Mouse (Mus musculus) kidney, postnatal 0 days (tissue): Measurements from ENCODE around the gene 1700030J22Rik. TPM values are rescaled to one million over a fixed set of nuclear protein-coding genes. Genes with fewer than 3 reads are reported as not detected.

Experiments
- ATAC-seq: fragments of 200-750 bp; cut with Nextera tagmentation; replicated peaks from 2 replicates; pipeline ENCODE4 v1.8.0; 2017; ENCODE audit warnings: low read depth, moderate number of reproducible peaks, moderate TSS enrichment, moderate library complexity; ENCODE audit not compliant: low FRiP score
- DNase-seq: peaks from one replicate; pipeline ENCODE4 v3.0.0-alpha.2; 2016; ENCODE audit warnings: low spot score
- H3K27ac ChIP-seq: fragments of 300-500 bp; sonication (generic); 2 replicates; pipeline ENCODE4 v1.5.1; 2014; ENCODE audit warnings: mild to moderate bottlenecking
- H3K27me3 ChIP-seq: fragments of 300-500 bp; sonication (generic); 2 replicates; pipeline ENCODE4 v1.6.1; 2014; ENCODE audit warnings: low read length, mixed read lengths; ENCODE audit not compliant: insufficient read depth
- H3K36me3 ChIP-seq: fragments of 300-500 bp; sonication (generic); 2 replicates; pipeline ENCODE4 v1.6.1; 2014; ENCODE audit warnings: low read length, mixed read lengths; ENCODE audit not compliant: insufficient read depth
- H3K4me1 ChIP-seq: fragments of 300-500 bp; sonication (generic); replicated peaks from 2 replicates; pipeline ENCODE4 v1.6.1; 2014; ENCODE audit warnings: antibody characterized with exemption, low read length, mixed read lengths; ENCODE audit not compliant: insufficient read depth
- H3K4me2 ChIP-seq: fragments of 300-500 bp; sonication (generic); 2 replicates; pipeline ENCODE4 v1.6.1; 2014; ENCODE audit warnings: mild to moderate bottlenecking, low read length, moderate library complexity, mixed read lengths
- H3K4me3 ChIP-seq: fragments of 300-500 bp; sonication (generic); replicated peaks from 2 replicates; pipeline ENCODE4 v1.5.1; 2014; ENCODE audit warnings: low read depth, low read length
- H3K9ac ChIP-seq: fragments of 300-500 bp; sonication (generic); 2 replicates; pipeline ENCODE4 v1.6.1; 2014; ENCODE audit warnings: low read depth, low read length
- H3K9me3 ChIP-seq: fragments of 300-500 bp; sonication (generic); replicated peaks from 2 replicates; pipeline ENCODE4 v1.6.1; 2016; ENCODE audit warnings: low read length, inconsistent platforms, mixed read lengths
- CTCF ChIP-seq: IDR thresholded peaks from 2 replicates; pipeline ENCODE4 v1.5.1; 2016; ENCODE audit warnings: antibody characterized with exemption, low read depth, mild to moderate bottlenecking, moderate library complexity
- WGBS: fragments of 180-500 bp; shearing (Covaris S2); extraction: QIAGEN DNeasy Blood & Tissue Kit; methylation state at CpG from one replicate; pipeline ENCODE4 v1.1.7; 2014; 5-methylcytosine and 5-hydroxymethylcytosine counted together
- polyA plus RNA-seq: library from polyadenylated mRNA; unstranded; fragments of >200 nt; fragmentation: Nextera tagmentation; extraction: Ambion mirVana; gene quantifications from 2 replicates; pipeline ENCODE4 v1.2.1, GENCODE M21; 2015

Gene 1700030J22Rik
- polyA plus RNA-seq, 1 experiment from 2014 or later: 1.4 TPM

DNA sequence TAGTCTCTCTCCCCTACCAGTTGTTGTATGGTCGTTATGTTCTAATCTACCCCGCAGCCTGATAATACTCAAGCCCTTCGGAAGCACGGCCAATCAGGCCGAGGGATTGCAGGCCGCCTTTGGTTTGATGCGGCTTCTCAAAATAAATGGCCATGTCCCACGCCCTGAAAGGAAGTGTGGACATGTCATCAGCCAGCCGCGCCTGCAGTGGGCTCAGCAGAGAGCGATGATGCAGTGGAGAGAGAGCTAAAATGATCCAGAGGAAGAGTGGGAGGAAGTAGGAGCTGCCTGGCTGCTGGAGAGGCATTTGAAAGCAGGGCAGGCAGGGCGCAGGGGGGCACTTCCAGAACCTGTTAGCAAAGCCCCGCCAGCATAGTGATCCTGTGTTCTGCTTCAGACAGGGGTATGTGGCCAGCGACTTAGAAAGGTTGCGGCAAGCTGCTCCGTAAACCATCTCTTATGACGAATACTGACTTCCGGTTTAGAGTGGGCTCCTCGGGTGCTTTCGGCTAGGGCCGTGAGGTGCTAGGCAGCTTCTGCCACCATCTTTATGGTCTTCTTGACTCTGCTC, 32.4 kb downstream of the 1700030J22Rik start:
- H3K36me3 ChIP-seq: no peaks in the 10 kb centered on the region
- ATAC-seq: no peak
- H3K4me1 ChIP-seq: peaks cover 10% of the 10 kb centered on the region; the same call in 1 of the 2 replicates
- H3K4me3 ChIP-seq: no peak overlapping the region
- no peaks in the 10 kb centered on the region for H3K9me3 ChIP-seq
- no peak overlapping the region for H3K9ac ChIP-seq
- H3K4me2 ChIP-seq: peak overlapping the region; percentile 18; the same call in 1 of the 2 replicates
- H3K27ac ChIP-seq: no peak overlapping the region
- WGBS: 63% methylated on average over 21 of the region's 21 CpGs
- TF ChIP-seq CTCF: no peak
- H3K27me3 ChIP-seq: no peaks in the 10 kb centered on the region
- DNase-seq: peak; percentile 17

DNA sequence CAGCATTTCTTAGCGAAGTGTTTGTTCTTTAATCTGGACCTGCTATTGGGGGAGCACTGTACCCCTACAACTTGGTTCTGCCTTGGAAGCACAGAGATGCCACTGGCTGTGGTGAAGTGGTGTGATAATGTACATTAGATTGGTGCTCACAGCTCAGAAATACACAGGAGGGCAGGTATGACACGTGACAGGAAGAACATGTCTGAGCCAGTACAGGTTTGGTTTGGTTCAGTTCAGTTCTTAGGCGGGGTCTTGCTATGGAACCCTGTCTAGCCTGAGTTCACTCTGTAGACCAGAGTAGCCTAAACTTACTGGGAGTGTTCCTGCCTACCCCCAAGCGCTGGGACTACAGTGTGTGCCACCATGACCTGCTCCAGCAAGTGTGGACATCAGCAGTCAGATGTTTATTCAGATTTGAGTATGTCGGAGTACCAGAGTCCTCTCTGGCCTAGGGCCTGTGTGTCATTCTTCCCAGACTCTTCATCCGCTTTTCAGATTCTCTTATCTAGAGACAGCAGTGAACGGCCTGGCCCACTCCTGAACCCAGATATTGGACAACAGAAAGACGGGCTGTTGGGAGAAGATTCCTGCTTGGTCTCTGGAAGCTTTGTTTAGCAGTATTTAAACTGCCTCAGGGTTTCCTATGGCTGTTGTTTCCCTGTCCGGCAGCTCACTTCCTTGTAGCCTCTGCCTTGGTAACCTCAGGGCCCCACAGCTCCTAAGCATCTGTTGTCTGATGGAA, 33.4 kb downstream of the 1700030J22Rik start:
- Histone ChIP-seq H3K27me3 (no peaks in the 10 kb centered on the region), H3K9me3 (no peaks in the 10 kb centered on the region), H3K9ac (no peak overlapping the region), H3K4me1 (peaks cover 10% of the 10 kb centered on the region; the same call in 1 of the 2 replicates), H3K36me3 (no peaks in the 10 kb centered on the region), H3K27ac (no peak overlapping the region), H3K4me2 (no peak overlapping the region), H3K4me3 (no peak overlapping the region)
- no peak for DNase-seq
- TF ChIP-seq CTCF: no peak
- ATAC-seq: no peak
- 90% methylated on average over 9 of the region's 9 CpGs for WGBS

DNA sequence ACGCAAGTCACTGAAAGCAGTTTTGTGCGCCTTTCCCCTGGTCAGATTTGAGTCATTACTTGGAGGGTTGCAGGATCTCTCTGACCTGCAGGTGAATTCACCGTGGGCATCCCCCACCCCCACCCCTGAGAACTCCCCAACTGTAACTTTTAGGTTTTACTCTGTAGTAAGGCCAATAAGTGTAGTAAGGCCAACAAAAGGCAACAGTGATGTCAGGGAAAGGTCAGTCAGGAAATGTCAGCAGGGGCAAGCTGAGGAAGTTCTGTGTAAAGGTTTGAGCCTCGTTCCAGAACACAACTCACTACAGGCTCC, 34.4 kb downstream of the 1700030J22Rik start:
- peak overlapping the region; percentile 99 for H3K4me3 ChIP-seq
- no peak for TF ChIP-seq CTCF
- no peaks in the 10 kb centered on the region for H3K27me3 ChIP-seq
- DNase-seq (no peak), ATAC-seq (no peak)
- peak overlapping the region; percentile 91 for H3K9ac ChIP-seq
- no peaks in the 10 kb centered on the region for H3K36me3 ChIP-seq
- H3K27ac ChIP-seq: 0 out of 2 replicates have a peak overlapping the region, but pooled peaks have one; percentile 16
- H3K4me1 ChIP-seq: peaks cover 10% of the 10 kb centered on the region; the same call in 1 of the 2 replicates
- no peaks in the 10 kb centered on the region for H3K9me3 ChIP-seq
- H3K4me2 ChIP-seq: peak overlapping the region; percentile 97
- 11% methylated on average over 4 of the region's 4 CpGs for WGBS

DNA sequence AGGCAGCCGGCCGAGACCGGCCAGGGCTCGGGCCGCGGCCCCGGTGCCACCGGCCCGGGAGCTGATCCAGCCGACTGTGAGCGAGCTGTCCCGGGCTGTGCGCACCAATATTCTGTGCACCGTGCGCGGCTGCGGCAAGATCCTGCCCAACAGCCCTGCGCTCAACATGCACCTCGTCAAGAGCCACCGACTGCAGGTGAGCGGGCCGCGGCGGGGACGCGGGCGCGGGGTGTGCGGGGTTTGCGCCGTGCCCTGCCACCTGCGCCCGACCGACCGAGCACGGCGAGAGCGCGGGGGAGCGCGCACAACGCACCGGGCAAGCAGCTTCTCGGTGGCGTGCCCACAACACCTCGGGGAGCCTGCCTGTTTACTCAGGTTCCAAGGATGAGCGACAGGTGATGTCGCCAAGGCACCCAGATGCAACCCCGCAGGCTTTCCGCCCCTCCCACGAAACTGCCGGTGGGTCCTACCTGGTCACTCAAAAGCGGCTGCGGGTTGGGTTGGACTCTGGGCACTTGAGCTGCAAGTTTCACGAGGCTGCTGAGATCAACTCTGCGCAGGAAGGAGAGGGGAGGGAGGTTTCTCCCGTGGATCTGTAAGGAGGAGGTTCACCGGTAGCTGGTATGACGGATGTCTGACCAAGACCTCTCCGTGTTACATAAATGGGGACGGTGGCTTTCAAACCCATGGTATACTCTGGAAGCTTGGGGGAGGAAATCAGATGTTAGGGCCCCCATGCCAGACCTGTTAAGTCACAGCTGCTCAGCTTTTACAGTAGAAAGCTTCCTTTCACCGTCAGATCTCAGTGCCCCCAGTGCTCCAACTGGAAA, 35.0 kb downstream of the 1700030J22Rik start:
- peak; percentile 69 for ATAC-seq
- H3K27ac ChIP-seq: peak overlapping the region; percentile 72

DNA sequence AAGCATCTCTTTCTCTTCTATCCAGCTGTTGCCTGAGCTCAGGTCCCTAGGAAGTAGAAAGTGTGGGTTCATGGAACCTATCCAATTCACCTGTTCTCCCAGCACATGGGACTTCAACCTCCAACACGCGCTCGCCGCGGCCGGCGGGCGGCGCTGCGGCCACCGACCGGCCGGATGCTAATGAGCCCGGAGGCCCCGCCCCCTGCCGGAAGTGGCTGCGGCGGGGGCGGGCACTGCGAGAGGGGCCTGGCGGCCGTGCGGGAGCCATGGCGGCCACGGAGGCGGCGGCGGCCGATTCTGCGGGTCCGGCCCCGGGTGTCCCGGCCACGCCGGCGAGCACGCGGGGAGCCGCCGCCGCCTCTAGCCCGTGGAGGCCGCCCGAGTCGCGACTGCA, 35.6 kb downstream of the 1700030J22Rik start, which contains the start of gene Atmin:
Gene Atmin, plus strand, starts transcription at position 233 of the 394 bp plus-strand sequence.
- Histone ChIP-seq H3K4me3 (peak within 1 kb of the TSS; percentile 99), H3K9ac (peak within 1 kb of the TSS; percentile 91), H3K27ac (peak within 1 kb of the TSS; percentile 72), H3K27me3 (no peaks in the 10 kb centered on the region), H3K9me3 (no peaks in the 10 kb centered on the region), H3K36me3 (no peaks in the 10 kb centered on the region), H3K4me1 (peaks cover 10% of the 10 kb centered on the region; the same call in 1 of the 2 replicates), H3K4me2 (peak within 1 kb of the TSS; percentile 97)
- under 1% methylated on average over 46 of the region's 46 CpGs for WGBS
- TF ChIP-seq CTCF: peak; percentile 71
- peak; percentile 92 for DNase-seq
- ATAC-seq: peak; percentile 88

More for the DNA sequence above, 35.0 kb downstream of the 1700030J22Rik start:
- Histone ChIP-seq H3K4me3 (peak overlapping the region; percentile 99), H3K9ac (peak overlapping the region; percentile 91), H3K4me2 (peak overlapping the region; percentile 97), H3K27me3 (no peaks in the 10 kb centered on the region), H3K36me3 (no peaks in the 10 kb centered on the region), H3K9me3 (no peaks in the 10 kb centered on the region), H3K4me1 (peaks cover 10% of the 10 kb centered on the region; the same call in 1 of the 2 replicates)
- DNase-seq: peak; percentile 44
- no peak for TF ChIP-seq CTCF
- WGBS: under 1% methylated on average over 61 of the region's 62 CpGs
